Mouse (Mus musculus) kidney, adult 2 months (tissue): ENCODE data around the gene Cdkn2aip.

Experiments
- CTCF ChIP-seq: fragments of 200-500 bp; conservative IDR thresholded peaks from 2 replicates; pipeline ENCODE4 v1.5.1; 2011; ENCODE audit warnings: low read depth, mild to moderate bottlenecking, control low read depth, low read length, moderate library complexity, mixed read lengths; ENCODE audit not compliant: insufficient read depth, insufficient read length
- POLR2A ChIP-seq: fragments of 200-500 bp; IDR thresholded peaks from one replicate; pipeline ENCODE4 v1.6.1; 2011; ENCODE audit warnings: low read depth, low read length, control low read depth

- TF ChIP-seq POLR2A = no peak
- no peak; the same call in 1 of the 2 replicates for TF ChIP-seq CTCF
Observed at GRCm38 (mm10) chr8:47750096-47750495, 36.4 kb upstream of the Cdkn2aip start.
